Mouse (Mus musculus): Measurements from ENCODE around the gene Cacna2d3. TPM values are rescaled to one million over a fixed set of nuclear protein-coding genes. Genes with fewer than 3 reads are reported as not detected.

Gene Cacna2d3
- total RNA-seq, 2 experiments from 2014 or later, result not detected

GRCm38 (mm10) chr14:29498546-29499290, 222.9 kb downstream of the Cacna2d3 start:
- no peak for ATAC-seq (ENCODE audit: poor library complexity, severe bottlenecking)

GRCm38 (mm10) chr14:29496552-29496951, 225.1 kb downstream of the Cacna2d3 start:
- ATAC-seq (ENCODE audit: poor library complexity, severe bottlenecking), result no peak

- no peak for ATAC-seq (ENCODE audit: poor library complexity, severe bottlenecking)
Measured at GRCm38 (mm10) chr14:29491786-29492185, 229.9 kb downstream of the Cacna2d3 start.

GRCm38 (mm10) chr14:29485416-29485815, 236.2 kb downstream of the Cacna2d3 start:
- no peak for ATAC-seq (ENCODE audit: poor library complexity, severe bottlenecking)

- no peak for ATAC-seq (ENCODE audit: poor library complexity, severe bottlenecking)
Measured at GRCm38 (mm10) chr14:29478403-29478983, 243.2 kb downstream of the Cacna2d3 start.

GRCm38 (mm10) chr14:29464277-29464676, 257.4 kb downstream of the Cacna2d3 start:
- ATAC-seq (ENCODE audit: poor library complexity, severe bottlenecking), result no peak

- ATAC-seq (ENCODE audit: poor library complexity, severe bottlenecking), result no peak
Measured at GRCm38 (mm10) chr14:29449203-29449602, 272.5 kb downstream of the Cacna2d3 start.

- no peak for ATAC-seq (ENCODE audit: poor library complexity, severe bottlenecking)
Measured at GRCm38 (mm10) chr14:29443091-29444026, 278.3 kb downstream of the Cacna2d3 start.

- ATAC-seq (ENCODE audit: poor library complexity, severe bottlenecking), result no peak
Measured at GRCm38 (mm10) chr14:29442476-29442875, 279.2 kb downstream of the Cacna2d3 start.

GRCm38 (mm10) chr14:29438666-29439065, 283.0 kb downstream of the Cacna2d3 start:
- ATAC-seq (ENCODE audit: poor library complexity, severe bottlenecking), result no peak

- ATAC-seq (ENCODE audit: poor library complexity, severe bottlenecking), result no peak
Measured at GRCm38 (mm10) chr14:29438251-29438650, 283.4 kb downstream of the Cacna2d3 start.

GRCm38 (mm10) chr14:29435203-29435602, 286.5 kb downstream of the Cacna2d3 start:
- no peak for ATAC-seq (ENCODE audit: poor library complexity, severe bottlenecking)

- ATAC-seq (ENCODE audit: poor library complexity, severe bottlenecking), result no peak
Measured at GRCm38 (mm10) chr14:29433716-29434115, 287.9 kb downstream of the Cacna2d3 start.

- ATAC-seq (ENCODE audit: poor library complexity, severe bottlenecking), result no peak
Measured at GRCm38 (mm10) chr14:29433076-29433714, 288.5 kb downstream of the Cacna2d3 start.

GRCm38 (mm10) chr14:29429788-29430187, 291.9 kb downstream of the Cacna2d3 start:
- ATAC-seq (ENCODE audit: poor library complexity, severe bottlenecking), result no peak

GRCm38 (mm10) chr14:29425666-29426065, 296.0 kb downstream of the Cacna2d3 start:
- no peak for ATAC-seq (ENCODE audit: poor library complexity, severe bottlenecking)

GRCm38 (mm10) chr14:29425208-29425607, 296.5 kb downstream of the Cacna2d3 start:
- ATAC-seq (ENCODE audit: poor library complexity, severe bottlenecking), result no peak

- no peak for ATAC-seq (ENCODE audit: poor library complexity, severe bottlenecking)
Measured at GRCm38 (mm10) chr14:29405878-29406165, 315.8 kb downstream of the Cacna2d3 start.

- ATAC-seq (ENCODE audit: poor library complexity, severe bottlenecking), result no peak
Measured at GRCm38 (mm10) chr14:29405125-29405877, 316.4 kb downstream of the Cacna2d3 start.
